Mouse (Mus musculus) cortical plate, adult 2 months (tissue): ENCODE data around the gene Tent5c. TPM values are rescaled to one million over a fixed set of nuclear protein-coding genes. Genes with fewer than 3 reads are reported as not detected.
A peak's percentile ranks its signal among the peaks of the same experiment; 100 is the strongest.
"Not testable (repeated sequence)": the region's sequence is repeated elsewhere in the genome, so short reads cannot be mapped to it uniquely, and the experiment has no call there.

Experiments used
- H3K27ac ChIP-seq: fragments of 200-500 bp; 2 replicates; pipeline ENCODE4 v1.5.1; 2012; ENCODE audit warnings: low read length, control low read depth, inconsistent platforms; ENCODE audit not compliant: insufficient read depth
- H3K4me1 ChIP-seq: fragments of 200-500 bp; 2 replicates; pipeline ENCODE4 v1.6.1; 2011; ENCODE audit warnings: low read length; ENCODE audit not compliant: control insufficient read depth, insufficient read depth
- H3K4me3 ChIP-seq: fragments of 200-500 bp; 2 replicates; pipeline ENCODE4 v1.5.1; 2011; ENCODE audit warnings: mild to moderate bottlenecking, low read length, control low read depth; ENCODE audit not compliant: insufficient read depth
- CTCF ChIP-seq: fragments of 200-500 bp; IDR thresholded peaks from 2 replicates; pipeline ENCODE4 v1.5.1; 2011; ENCODE audit warnings: mild to moderate bottlenecking, control low read depth, low read length; ENCODE audit not compliant: insufficient read depth; ENCODE audit errors: extremely low read depth
- POLR2A ChIP-seq: fragments of 200-500 bp; IDR thresholded peaks from 2 replicates; pipeline ENCODE4 v1.6.1; 2011; ENCODE audit warnings: mild to moderate bottlenecking, low read length, control low read depth; ENCODE audit not compliant: insufficient read depth; ENCODE audit errors: extremely low read depth
- polyA plus RNA-seq: library from polyadenylated mRNA; depleted of rRNA; stranded (reverse); fragments of >200 nt; gene quantifications from 2 replicates; pipeline ENCODE4 v1.2.3, GENCODE M21; 2012

Gene Tent5c
- polyA plus RNA-seq, 1 experiment, result 1.0 TPM

GRCm38 (mm10) chr3:100422392-100423167 is 66.5 kb downstream of the Tent5c start:
- peaks cover 8% of the 10 kb centered on the region for H3K4me1 ChIP-seq
- H3K4me3 ChIP-seq, result no peak overlapping the region
- TF ChIP-seq CTCF (peak; percentile 40; the same call in 1 of the 2 replicates), POLR2A (no peak)
- no peak overlapping the region for H3K27ac ChIP-seq

- Histone ChIP-seq H3K27ac (0 out of 2 replicates have a peak overlapping the region, but pooled peaks have one; percentile 33), H3K4me1 (peaks cover 9% of the 10 kb centered on the region), H3K4me3 (no peak overlapping the region)
- no peak for TF ChIP-seq CTCF
- TF ChIP-seq POLR2A, result no peak
Measured at GRCm38 (mm10) chr3:100421354-100421753, 67.8 kb downstream of the Tent5c start.

GRCm38 (mm10) chr3:100420691-100421056 is 68.5 kb downstream of the Tent5c start:
- Histone ChIP-seq H3K27ac (0 out of 2 replicates have a peak overlapping the region, but pooled peaks have one; percentile 14), H3K4me3 (no peak overlapping the region), H3K4me1 (peaks cover 11% of the 10 kb centered on the region)
- TF ChIP-seq CTCF (no peak), POLR2A (no peak)

- TF ChIP-seq CTCF (no peak), POLR2A (no peak)
- Histone ChIP-seq H3K4me3 (no peak overlapping the region), H3K4me1 (peaks cover 13% of the 10 kb centered on the region), H3K27ac (0 out of 2 replicates have a peak overlapping the region, but pooled peaks have one; percentile 14)
Measured at GRCm38 (mm10) chr3:100419962-100420690, 69.0 kb downstream of the Tent5c start.

GRCm38 (mm10) chr3:100418387-100418786 is 70.7 kb downstream of the Tent5c start:
- H3K27ac ChIP-seq, result no peak overlapping the region

GRCm38 (mm10) chr3:100417772-100418311 is 71.3 kb downstream of the Tent5c start:
- Histone ChIP-seq H3K27ac (no peak overlapping the region), H3K4me1 (peaks cover 13% of the 10 kb centered on the region), H3K4me3 (no peak overlapping the region)
- no peak for TF ChIP-seq CTCF

More at GRCm38 (mm10) chr3:100418387-100418786, 70.7 kb downstream of the Tent5c start:
- TF ChIP-seq POLR2A (no peak), CTCF (no peak)
- Histone ChIP-seq H3K4me1 (peaks cover 13% of the 10 kb centered on the region), H3K4me3 (no peak overlapping the region)

- TF ChIP-seq CTCF, result no peak
- TF ChIP-seq POLR2A, result no peak
- no peak overlapping the region for H3K27ac ChIP-seq
- H3K4me1 ChIP-seq, result peaks cover 7% of the 10 kb centered on the region; the same call in 1 of the 2 replicates
- H3K4me3 ChIP-seq, result no peak overlapping the region
Measured at GRCm38 (mm10) chr3:100415671-100416070, 73.5 kb downstream of the Tent5c start.

GRCm38 (mm10) chr3:100413586-100413985 is 75.5 kb downstream of the Tent5c start:
- not testable (repeated sequence) for H3K27ac ChIP-seq, H3K4me3 ChIP-seq, H3K4me1 ChIP-seq

GRCm38 (mm10) chr3:100411945-100412344 is 77.2 kb downstream of the Tent5c start:
- no peak for TF ChIP-seq POLR2A
- no peak for TF ChIP-seq CTCF
- H3K4me1 ChIP-seq, result 0 out of 2 replicates have a peak, but pooled peaks cover 3% of the 10 kb centered on the region
- H3K27ac ChIP-seq, result no peak overlapping the region
- no peak overlapping the region for H3K4me3 ChIP-seq

- Histone ChIP-seq H3K4me3 (no peak overlapping the region), H3K4me1 (no peaks in the 10 kb centered on the region), H3K27ac (no peak overlapping the region)
- TF ChIP-seq POLR2A (no peak), CTCF (no peak)
Measured at GRCm38 (mm10) chr3:100409280-100409679, 79.8 kb downstream of the Tent5c start.
